Mouse (Mus musculus): Measurements from ENCODE around the gene Bcl7a. TPM values are rescaled to one million over a fixed set of nuclear protein-coding genes. Genes with fewer than 3 reads are reported as not detected.
A peak's percentile ranks its signal among the peaks of the same experiment; 100 is the strongest.

The Bcl7a gene
- polyA plus RNA-seq, 1 experiment from 2014 or later = 7.7 TPM

DNA sequence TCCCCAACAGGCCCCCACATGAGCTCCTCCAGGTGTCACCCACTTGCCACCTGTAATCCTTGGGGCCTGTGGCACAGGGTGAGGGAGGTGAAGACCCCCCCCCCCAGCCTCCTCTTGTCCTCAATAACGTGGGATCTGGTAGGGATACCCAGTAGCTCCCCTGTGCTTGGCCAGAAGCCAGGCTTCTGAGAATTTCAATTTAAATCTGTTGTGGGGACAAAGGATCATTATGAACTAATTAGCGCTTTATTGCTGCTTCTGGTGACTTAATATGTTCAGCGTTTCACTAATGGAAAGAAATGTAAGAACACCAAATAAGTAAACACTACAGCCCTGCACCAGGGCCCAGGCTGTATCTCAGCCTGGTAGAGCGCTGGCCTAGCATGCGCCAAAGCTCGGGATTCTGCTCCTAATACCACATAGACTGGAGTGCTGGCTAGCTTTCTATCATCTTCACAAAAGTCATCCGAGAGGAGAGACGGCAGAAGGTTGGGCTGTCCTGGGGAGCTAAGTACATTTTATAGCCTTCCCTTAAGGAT, 43.1 kb upstream of the Bcl7a start:
- H3K9me3 ChIP-seq (ENCODE audit: low read length) = no peaks in the 10 kb centered on the region
- H3K4me1 ChIP-seq (ENCODE audit: insufficient read depth, low read depth, low read length) = no peaks in the 10 kb centered on the region
- no peak overlapping the region for H3K4me2 ChIP-seq (replicated peaks; ENCODE audit: low read depth, low read length)
- no peak overlapping the region for H3K9ac ChIP-seq (replicated peaks; ENCODE audit: low read depth)
- no peak overlapping the region for H3K4me3 ChIP-seq (ENCODE audit: low read depth, low read length)
- ATAC-seq = no peak
- no peak for DNase-seq (ENCODE audit: low spot score)
- TF ChIP-seq EP300 (IDR thresholded peaks at IDR 0.05) (no peak), CTCF (IDR thresholded peaks at IDR 0.05) (no peak)
- no peak overlapping the region for H3K27ac ChIP-seq (ENCODE audit: low read length)
- 69% methylated on average over 8 of the region's 8 CpGs for WGBS
- no peaks in the 10 kb centered on the region for H3K27me3 ChIP-seq (replicated peaks; ENCODE audit: insufficient read depth, low read length)
- no peaks in the 10 kb centered on the region for H3K36me3 ChIP-seq (ENCODE audit: insufficient read depth, low read length)

DNA sequence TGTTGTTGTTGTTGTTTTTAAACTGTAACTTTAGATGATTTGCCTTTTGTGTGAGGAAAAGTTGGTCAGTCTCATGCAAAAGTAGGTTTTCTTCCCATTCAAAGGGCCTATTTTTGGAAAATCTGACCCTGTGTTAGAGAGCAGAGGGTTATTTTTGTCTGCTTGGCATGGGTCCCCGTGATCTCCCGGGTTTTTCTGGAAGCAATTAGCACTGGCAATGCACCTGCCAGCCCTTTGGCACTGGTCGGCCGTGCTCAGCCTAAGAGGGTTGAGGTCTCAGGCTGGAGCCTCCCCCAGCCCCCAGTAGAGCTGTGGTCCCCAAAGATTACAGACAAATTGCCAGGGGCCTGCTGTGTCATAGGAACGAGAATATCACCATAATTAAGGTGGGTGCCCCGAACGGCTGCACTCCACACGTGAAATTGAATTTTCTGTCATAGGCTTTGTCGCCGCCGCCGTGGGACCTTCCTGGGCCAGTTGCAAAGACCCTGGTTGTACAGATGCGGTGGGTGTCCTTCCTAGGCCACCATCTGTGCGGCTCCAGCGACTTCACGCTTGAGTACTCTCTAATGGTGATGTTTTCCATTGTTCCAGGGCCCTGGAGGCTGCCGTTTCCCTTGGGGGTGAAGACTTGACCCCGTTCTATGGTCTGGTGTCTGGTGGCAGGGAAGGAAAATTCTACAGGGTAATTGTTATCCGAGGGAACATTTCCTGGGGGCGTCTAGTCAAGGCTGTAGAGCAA, 41.7 kb upstream of the Bcl7a start:
- no peak overlapping the region for H3K4me2 ChIP-seq (replicated peaks; ENCODE audit: low read depth, low read length)
- no peak for DNase-seq (ENCODE audit: low spot score)
- H3K27ac ChIP-seq (ENCODE audit: low read length) = no peak overlapping the region
- 78% methylated on average over 20 of the region's 20 CpGs for WGBS
- H3K9ac ChIP-seq (replicated peaks; ENCODE audit: low read depth) = no peak overlapping the region
- TF ChIP-seq CTCF (IDR thresholded peaks at IDR 0.05) (no peak), EP300 (IDR thresholded peaks at IDR 0.05) (no peak)
- H3K4me1 ChIP-seq (ENCODE audit: insufficient read depth, low read depth, low read length) = no peaks in the 10 kb centered on the region
- H3K36me3 ChIP-seq (ENCODE audit: insufficient read depth, low read length) = no peaks in the 10 kb centered on the region
- ATAC-seq = no peak
- no peak overlapping the region for H3K4me3 ChIP-seq (ENCODE audit: low read depth, low read length)
- no peaks in the 10 kb centered on the region for H3K9me3 ChIP-seq (ENCODE audit: low read length)
- H3K27me3 ChIP-seq (replicated peaks; ENCODE audit: insufficient read depth, low read length) = no peaks in the 10 kb centered on the region

DNA sequence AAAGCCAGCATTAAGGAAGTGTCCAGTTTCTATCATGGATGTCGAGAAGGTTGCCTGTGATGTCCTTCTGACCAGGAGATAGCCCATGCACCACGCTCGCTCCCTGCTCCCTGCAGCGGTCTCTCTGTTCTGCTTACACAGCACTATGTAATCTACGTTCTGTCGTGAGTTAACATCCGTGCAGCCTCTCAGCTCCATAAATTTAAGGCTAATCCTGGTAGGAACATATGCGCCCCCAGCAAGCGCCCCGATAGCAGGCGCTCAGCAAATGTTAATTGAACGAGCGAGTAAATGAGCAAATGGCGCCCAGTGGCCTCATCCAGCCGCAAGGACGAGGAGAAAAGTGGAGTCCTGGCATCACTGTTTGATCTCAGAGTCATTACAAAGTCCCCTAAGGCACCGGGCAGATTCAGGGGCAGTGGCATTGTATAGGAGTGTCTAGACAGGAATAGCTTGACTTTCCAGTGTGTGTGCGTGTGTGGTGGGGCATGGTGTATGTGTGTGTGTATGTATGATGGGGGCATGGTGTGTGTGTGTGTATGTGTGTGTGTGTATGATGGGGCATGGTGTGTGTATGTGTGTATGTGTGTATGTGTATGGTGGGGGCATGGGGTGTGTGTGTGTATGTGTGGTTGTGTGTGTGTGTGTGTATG, 35.9 kb upstream of the Bcl7a start:
- Histone ChIP-seq H3K4me2 (replicated peaks; ENCODE audit: low read depth, low read length) (no peak overlapping the region), H3K27ac (ENCODE audit: low read length) (no peak overlapping the region), H3K9me3 (ENCODE audit: low read length) (no peaks in the 10 kb centered on the region), H3K9ac (replicated peaks; ENCODE audit: low read depth) (no peak overlapping the region), H3K27me3 (replicated peaks; ENCODE audit: insufficient read depth, low read length) (no peaks in the 10 kb centered on the region), H3K36me3 (ENCODE audit: insufficient read depth, low read length) (no peaks in the 10 kb centered on the region), H3K4me3 (ENCODE audit: low read depth, low read length) (no peak overlapping the region), H3K4me1 (ENCODE audit: insufficient read depth, low read depth, low read length) (no peaks in the 10 kb centered on the region)
- WGBS = 75% methylated on average over 18 of the region's 18 CpGs
- DNase-seq (ENCODE audit: low spot score) = no peak
- ATAC-seq = no peak
- TF ChIP-seq EP300 (IDR thresholded peaks at IDR 0.05) (no peak), CTCF (IDR thresholded peaks at IDR 0.05) (no peak)

DNA sequence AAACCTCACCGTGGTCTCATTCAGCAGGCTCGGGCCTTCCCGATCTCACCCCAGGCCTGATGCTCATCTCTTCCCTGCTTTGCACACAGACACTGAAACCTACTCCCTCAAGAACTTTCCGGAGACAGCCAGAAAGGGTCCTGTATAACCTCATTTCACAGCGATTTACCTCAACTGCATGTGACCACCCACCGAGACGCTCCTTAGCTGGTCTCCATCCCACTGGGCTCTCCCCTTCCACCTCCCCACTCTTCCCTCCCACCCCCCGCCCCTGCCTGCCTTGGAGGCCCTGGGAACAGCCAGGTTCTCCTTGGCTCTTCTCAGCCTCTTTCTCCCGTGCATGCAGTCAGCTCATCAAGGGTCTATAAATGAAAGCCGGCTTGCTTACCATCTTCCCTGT, 33.8 kb upstream of the Bcl7a start:
- Histone ChIP-seq H3K9ac (replicated peaks; ENCODE audit: low read depth) (no peak overlapping the region), H3K36me3 (ENCODE audit: insufficient read depth, low read length) (no peaks in the 10 kb centered on the region), H3K4me3 (ENCODE audit: low read depth, low read length) (no peak overlapping the region), H3K9me3 (ENCODE audit: low read length) (no peaks in the 10 kb centered on the region), H3K4me2 (replicated peaks; ENCODE audit: low read depth, low read length) (no peak overlapping the region), H3K4me1 (ENCODE audit: insufficient read depth, low read depth, low read length) (no peaks in the 10 kb centered on the region), H3K27ac (ENCODE audit: low read length) (no peak overlapping the region), H3K27me3 (replicated peaks; ENCODE audit: insufficient read depth, low read length) (no peaks in the 10 kb centered on the region)
- no peak for DNase-seq (ENCODE audit: low spot score)
- TF ChIP-seq EP300 (IDR thresholded peaks at IDR 0.05) = no peak
- TF ChIP-seq CTCF (IDR thresholded peaks at IDR 0.05) = no peak
- WGBS = 43% methylated on average over 10 of the region's 10 CpGs
- ATAC-seq = no peak

DNA sequence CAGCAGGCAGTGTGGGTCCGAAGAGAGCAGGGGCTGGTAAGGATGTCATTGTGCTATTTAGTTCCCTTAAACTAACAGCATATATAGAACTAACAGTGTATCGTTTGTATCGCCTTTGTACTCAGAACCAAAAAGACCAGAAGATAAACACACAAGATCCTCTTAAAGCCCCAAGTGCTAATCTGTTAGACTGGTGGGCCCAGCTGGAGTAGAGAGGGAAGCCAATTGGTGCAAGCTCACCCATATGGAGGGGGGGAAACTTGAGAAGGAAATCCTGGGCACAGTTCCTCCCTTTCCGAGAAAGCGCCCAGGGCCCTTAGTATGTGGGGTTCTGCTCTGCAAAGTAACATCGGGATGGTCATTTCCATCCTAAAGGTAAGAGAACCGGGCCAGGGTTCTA, 33.4 kb upstream of the Bcl7a start:
- H3K27me3 ChIP-seq (replicated peaks; ENCODE audit: insufficient read depth, low read length) = no peaks in the 10 kb centered on the region
- no peak overlapping the region for H3K4me3 ChIP-seq (ENCODE audit: low read depth, low read length)
- H3K4me2 ChIP-seq (replicated peaks; ENCODE audit: low read depth, low read length) = no peak overlapping the region
- H3K4me1 ChIP-seq (ENCODE audit: insufficient read depth, low read depth, low read length) = no peaks in the 10 kb centered on the region
- 38% methylated on average over 7 of the region's 7 CpGs for WGBS
- no peaks in the 10 kb centered on the region for H3K36me3 ChIP-seq (ENCODE audit: insufficient read depth, low read length)
- H3K9ac ChIP-seq (replicated peaks; ENCODE audit: low read depth) = no peak overlapping the region
- H3K9me3 ChIP-seq (ENCODE audit: low read length) = no peaks in the 10 kb centered on the region
- DNase-seq (ENCODE audit: low spot score) = no peak
- H3K27ac ChIP-seq (ENCODE audit: low read length) = no peak overlapping the region
- ATAC-seq = no peak
- TF ChIP-seq EP300 (IDR thresholded peaks at IDR 0.05) (no peak), CTCF (IDR thresholded peaks at IDR 0.05) (no peak)

DNA sequence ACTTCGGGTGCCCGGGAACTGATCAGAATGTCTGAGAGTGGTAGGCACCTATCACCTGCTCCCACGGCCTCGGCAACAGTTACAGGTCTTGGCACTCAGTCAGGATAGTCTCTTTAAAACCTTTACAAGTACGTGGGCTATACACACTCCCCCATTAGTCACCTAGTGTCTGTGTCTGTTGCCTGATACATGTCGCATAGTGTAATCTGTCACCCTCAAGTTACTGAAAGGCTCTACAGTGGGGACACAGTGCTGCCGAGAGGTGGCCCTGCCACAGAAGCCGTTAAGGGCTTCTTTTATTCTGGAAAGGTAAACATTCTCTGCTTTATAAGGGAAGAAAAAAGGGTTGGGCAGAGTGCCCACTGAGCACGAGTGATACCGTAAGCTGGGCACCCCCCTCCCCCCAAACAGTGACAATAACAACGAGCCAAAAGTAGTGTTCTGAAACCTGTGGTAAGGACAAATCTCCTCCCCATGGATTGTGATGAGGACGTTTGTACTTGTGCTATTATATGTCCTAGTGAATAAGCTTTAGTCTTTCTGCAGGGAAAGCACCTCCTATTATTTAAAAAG, 30.5 kb upstream of the Bcl7a start:
- Histone ChIP-seq H3K36me3 (ENCODE audit: insufficient read depth, low read length) (no peaks in the 10 kb centered on the region), H3K9ac (replicated peaks; ENCODE audit: low read depth) (no peak overlapping the region), H3K9me3 (ENCODE audit: low read length) (no peaks in the 10 kb centered on the region), H3K4me2 (replicated peaks; ENCODE audit: low read depth, low read length) (no peak overlapping the region), H3K27me3 (replicated peaks; ENCODE audit: insufficient read depth, low read length) (no peaks in the 10 kb centered on the region), H3K27ac (ENCODE audit: low read length) (no peak overlapping the region), H3K4me1 (ENCODE audit: insufficient read depth, low read depth, low read length) (no peaks in the 10 kb centered on the region), H3K4me3 (ENCODE audit: low read depth, low read length) (no peak overlapping the region)
- no peak for TF ChIP-seq EP300 (IDR thresholded peaks at IDR 0.05)
- no peak for TF ChIP-seq CTCF (IDR thresholded peaks at IDR 0.05)
- no peak for DNase-seq (ENCODE audit: low spot score)
- 33% methylated on average over 12 of the region's 12 CpGs for WGBS
- ATAC-seq = peak; percentile 30; the same call in 1 of the 2 replicates

Measured in lung, postnatal 0 days (tissue).